Mouse (Mus musculus): Measurements from ENCODE around the gene Dok5. TPM values are rescaled to one million over a fixed set of nuclear protein-coding genes. Genes with fewer than 3 reads are reported as not detected.

Dok5 gene
- 59.1 and 60.3 TPM in 2 replicates for polyA plus RNA-seq (2014; fragmentation: Nextera tagmentation; extraction: Ambion mirVana)

DNA sequence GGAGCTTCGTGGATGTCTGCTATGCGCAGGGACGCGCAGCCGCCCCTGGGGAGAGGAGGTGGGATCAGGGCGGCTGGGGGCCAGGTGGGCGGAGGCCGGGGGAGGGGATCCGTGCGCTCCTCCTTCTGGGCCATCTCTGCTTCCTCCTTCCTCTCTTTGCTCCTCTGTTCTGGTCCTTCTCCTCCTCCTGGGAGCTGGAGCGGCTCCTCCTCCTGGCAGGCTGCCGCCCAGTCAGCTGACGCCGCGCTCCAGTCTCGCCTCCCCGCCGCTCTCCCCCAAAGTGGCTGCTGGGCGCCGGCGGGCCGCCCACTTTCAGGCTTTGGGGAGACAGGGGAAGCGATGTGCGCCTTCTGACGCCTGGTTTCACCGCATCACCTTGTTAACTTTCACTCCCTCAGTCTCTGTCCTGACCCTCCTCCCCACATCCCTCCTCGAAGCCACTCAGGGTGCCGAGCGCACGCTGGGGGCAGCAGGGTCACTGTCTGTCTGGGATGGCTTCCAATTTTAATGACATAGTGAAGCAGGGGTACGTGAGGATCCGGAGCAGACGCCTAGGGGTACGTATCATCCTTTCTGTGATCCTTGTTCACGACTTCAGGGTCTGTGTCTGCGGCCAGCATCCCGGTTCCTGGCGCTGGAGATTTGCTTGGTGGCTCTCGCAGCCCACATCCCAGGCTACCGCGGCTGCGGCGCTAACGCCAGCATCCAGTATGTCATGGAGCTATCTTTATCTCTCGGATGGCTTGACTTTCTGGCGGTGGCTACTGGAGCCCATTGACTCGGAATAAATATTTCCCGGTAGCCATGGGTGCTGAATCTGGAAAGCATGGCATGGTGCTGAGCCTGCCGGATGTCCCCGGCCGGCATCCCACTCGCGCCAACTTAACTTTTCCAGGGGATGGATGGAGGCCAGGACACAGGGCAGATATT, at the start of gene Dok5:
Gene Dok5 (plus strand): TSS at position 176 of the 930 bp plus-strand sequence.
- Histone ChIP-seq H3K4me2 (replicated peaks) (peak within 1 kb of the TSS; percentile 76), H3K27me3 (ENCODE audit: control insufficient read depth, insufficient read depth, low read length) (no peaks in the 10 kb centered on the region), H3K9me3 (ENCODE audit: control insufficient read depth, low read length) (no peaks in the 10 kb centered on the region), H3K27ac (peak within 1 kb of the TSS; percentile 86), H3K4me3 (replicated peaks; ENCODE audit: low read length) (peak within 1 kb of the TSS; percentile 59), H3K9ac (peak within 1 kb of the TSS; percentile 68), H3K4me1 (replicated peaks; ENCODE audit: control insufficient read depth, insufficient read depth, low read length) (peaks cover 28% of the 10 kb centered on the region), H3K36me3 (replicated peaks; ENCODE audit: control insufficient read depth, insufficient read depth) (no peaks in the 10 kb centered on the region)
- DNase-seq (ENCODE audit: low spot score) (peak; percentile 84), ATAC-seq (ENCODE audit: low FRiP score) (peak; percentile 92)
- 2% methylated on average over 49 of the region's 53 CpGs for WGBS

DNA sequence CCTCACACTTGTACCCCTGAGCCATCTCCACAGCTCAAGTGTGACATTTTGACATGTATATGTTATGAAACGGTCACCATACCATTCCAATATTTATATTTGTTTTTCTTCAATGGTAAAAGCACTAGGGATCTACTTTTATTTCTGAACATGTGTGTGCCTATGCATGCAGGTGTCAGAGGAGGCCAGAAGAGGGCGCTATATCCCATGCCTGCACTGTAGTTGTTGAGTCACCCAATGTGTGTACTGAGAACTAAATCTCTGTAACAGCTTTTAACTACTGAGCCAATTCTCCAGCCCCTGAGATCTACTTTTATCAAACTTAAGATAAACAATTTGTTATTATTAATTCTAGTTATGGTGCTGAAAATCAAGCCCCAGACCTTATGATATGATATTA, 48.2 kb upstream of the Dok5 start:
- Histone ChIP-seq H3K4me1 (replicated peaks; ENCODE audit: control insufficient read depth, insufficient read depth, low read length) (no peaks in the 10 kb centered on the region), H3K4me3 (replicated peaks; ENCODE audit: low read length) (no peak overlapping the region), H3K36me3 (replicated peaks; ENCODE audit: control insufficient read depth, insufficient read depth) (no peaks in the 10 kb centered on the region), H3K27ac (no peak overlapping the region), H3K9ac (no peak overlapping the region), H3K4me2 (replicated peaks) (no peak overlapping the region), H3K9me3 (ENCODE audit: control insufficient read depth, low read length) (no peaks in the 10 kb centered on the region), H3K27me3 (ENCODE audit: control insufficient read depth, insufficient read depth, low read length) (no peaks in the 10 kb centered on the region)
- WGBS = 83% methylated on average over 2 of the region's 2 CpGs
- ATAC-seq (ENCODE audit: low FRiP score) = no peak
- no peak for DNase-seq (ENCODE audit: low spot score)

DNA sequence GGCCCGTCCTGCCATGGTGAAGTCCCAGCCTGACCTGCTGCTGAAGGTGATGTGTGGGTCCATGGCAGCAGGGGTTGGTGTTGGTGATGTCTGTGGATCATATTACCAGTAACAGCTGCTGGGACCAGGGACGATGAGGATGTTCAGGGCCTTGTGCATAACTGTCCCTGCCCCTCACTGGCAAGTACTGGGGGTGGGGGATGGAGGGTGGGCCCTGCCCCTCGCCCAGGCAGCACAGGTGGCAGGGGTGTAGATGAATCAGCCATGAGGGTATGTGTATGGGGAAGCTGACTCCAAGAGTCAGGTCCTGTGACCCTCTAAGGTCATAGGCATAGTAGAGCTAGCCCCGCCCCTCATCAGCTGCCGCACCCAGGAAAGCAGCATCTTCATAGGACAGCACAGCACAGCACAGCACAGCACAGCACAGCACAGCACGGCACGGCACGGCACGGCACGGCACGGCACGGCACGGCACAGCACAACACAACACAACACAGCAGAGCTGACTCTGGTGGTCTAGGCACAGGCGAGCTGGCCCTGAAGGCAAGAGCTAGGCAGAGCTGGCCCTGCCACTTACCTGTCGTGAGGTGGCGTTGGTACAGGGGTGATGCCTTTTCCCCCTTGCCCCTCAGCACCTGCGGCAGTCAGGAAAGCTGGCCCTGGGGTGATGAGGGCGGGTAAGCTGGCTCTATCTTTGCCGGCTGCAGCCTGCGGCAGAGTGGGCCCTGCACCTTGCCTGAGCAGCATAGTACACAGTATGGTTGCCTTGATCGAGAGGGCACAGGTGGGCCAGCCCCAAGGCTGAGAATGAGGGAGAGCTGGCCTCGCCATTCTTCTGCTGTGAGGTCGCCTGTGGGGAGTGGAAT, 36.3 kb upstream of the Dok5 start:
- Histone ChIP-seq H3K27ac (no peak overlapping the region), H3K4me1 (replicated peaks; ENCODE audit: control insufficient read depth, insufficient read depth, low read length) (no peaks in the 10 kb centered on the region), H3K27me3 (ENCODE audit: control insufficient read depth, insufficient read depth, low read length) (no peaks in the 10 kb centered on the region), H3K4me2 (replicated peaks) (no peak overlapping the region), H3K9ac (no peak overlapping the region), H3K9me3 (ENCODE audit: control insufficient read depth, low read length) (no peaks in the 10 kb centered on the region), H3K36me3 (replicated peaks; ENCODE audit: control insufficient read depth, insufficient read depth) (no peaks in the 10 kb centered on the region), H3K4me3 (replicated peaks; ENCODE audit: low read length) (no peak overlapping the region)
- ATAC-seq (ENCODE audit: low FRiP score) (no peak), DNase-seq (ENCODE audit: low spot score) (no peak)
- WGBS = 88% methylated on average over 23 of the region's 23 CpGs

DNA sequence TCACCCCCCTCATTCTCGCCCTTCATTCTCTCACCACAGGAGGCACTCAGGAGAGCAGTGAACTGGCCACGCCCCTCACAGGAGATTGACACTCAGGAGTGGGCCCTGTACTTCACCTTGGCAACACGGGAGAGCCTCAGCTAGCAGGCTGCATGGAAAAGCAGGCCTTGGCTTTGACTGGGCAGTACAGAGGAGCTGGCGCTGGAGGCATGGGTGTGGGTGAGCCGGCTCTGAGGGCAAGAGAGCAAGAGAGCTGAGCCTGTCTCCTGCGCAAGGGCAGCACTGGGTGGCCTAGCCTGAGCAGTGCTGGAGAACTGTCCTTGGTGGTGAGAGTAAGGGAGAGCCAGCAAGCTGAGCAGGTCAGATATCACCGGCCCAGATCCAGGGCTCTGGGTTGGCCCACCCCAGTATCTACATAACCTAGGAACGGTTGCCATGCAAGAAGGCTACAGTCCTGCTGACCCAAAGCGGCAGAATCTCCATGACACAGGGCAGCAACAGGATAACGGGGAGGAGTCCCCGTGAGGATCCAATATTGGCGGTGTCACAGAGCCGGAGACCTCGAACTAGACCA, 35.6 kb upstream of the Dok5 start:
- 75% methylated on average over 14 of the region's 14 CpGs for WGBS
- no peak for DNase-seq (ENCODE audit: low spot score)
- H3K4me3 ChIP-seq (replicated peaks; ENCODE audit: low read length) = no peak overlapping the region
- H3K36me3 ChIP-seq (replicated peaks; ENCODE audit: control insufficient read depth, insufficient read depth) = no peaks in the 10 kb centered on the region
- H3K27me3 ChIP-seq (ENCODE audit: control insufficient read depth, insufficient read depth, low read length) = no peaks in the 10 kb centered on the region
- no peak overlapping the region for H3K9ac ChIP-seq
- no peaks in the 10 kb centered on the region for H3K4me1 ChIP-seq (replicated peaks; ENCODE audit: control insufficient read depth, insufficient read depth, low read length)
- no peak for ATAC-seq (ENCODE audit: low FRiP score)
- no peak overlapping the region for H3K4me2 ChIP-seq (replicated peaks)
- H3K27ac ChIP-seq = no peak overlapping the region
- no peaks in the 10 kb centered on the region for H3K9me3 ChIP-seq (ENCODE audit: control insufficient read depth, low read length)

DNA sequence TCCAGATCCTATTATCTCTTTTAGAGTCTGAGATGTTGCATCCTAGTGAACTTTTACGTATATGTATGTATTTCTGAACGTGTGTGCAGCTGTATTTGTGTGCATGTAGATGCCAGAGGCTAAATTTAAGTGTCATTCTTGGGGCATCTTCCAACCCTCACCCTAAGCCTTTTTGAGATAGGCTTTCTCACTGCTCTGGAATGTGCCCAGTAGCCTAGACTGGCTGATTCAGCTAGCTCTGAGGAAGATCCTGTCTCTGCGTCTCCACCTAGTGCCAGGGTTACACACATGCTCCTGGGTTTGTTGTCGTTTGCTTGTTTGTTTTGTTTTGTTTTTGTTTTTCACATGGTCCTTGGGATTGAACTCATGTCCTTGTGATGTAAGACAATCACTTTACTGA, 31.1 kb upstream of the Dok5 start:
- no peak for DNase-seq (ENCODE audit: low spot score)
- no peaks in the 10 kb centered on the region for H3K9me3 ChIP-seq (ENCODE audit: control insufficient read depth, low read length)
- no peak overlapping the region for H3K9ac ChIP-seq
- H3K4me2 ChIP-seq (replicated peaks) = no peak overlapping the region
- no peak for ATAC-seq (ENCODE audit: low FRiP score)
- no peak overlapping the region for H3K27ac ChIP-seq
- no peaks in the 10 kb centered on the region for H3K4me1 ChIP-seq (replicated peaks; ENCODE audit: control insufficient read depth, insufficient read depth, low read length)
- no peaks in the 10 kb centered on the region for H3K27me3 ChIP-seq (ENCODE audit: control insufficient read depth, insufficient read depth, low read length)
- H3K4me3 ChIP-seq (replicated peaks; ENCODE audit: low read length) = no peak overlapping the region
- WGBS = 89% methylated on average over 4 of the region's 4 CpGs
- no peaks in the 10 kb centered on the region for H3K36me3 ChIP-seq (replicated peaks; ENCODE audit: control insufficient read depth, insufficient read depth)

DNA sequence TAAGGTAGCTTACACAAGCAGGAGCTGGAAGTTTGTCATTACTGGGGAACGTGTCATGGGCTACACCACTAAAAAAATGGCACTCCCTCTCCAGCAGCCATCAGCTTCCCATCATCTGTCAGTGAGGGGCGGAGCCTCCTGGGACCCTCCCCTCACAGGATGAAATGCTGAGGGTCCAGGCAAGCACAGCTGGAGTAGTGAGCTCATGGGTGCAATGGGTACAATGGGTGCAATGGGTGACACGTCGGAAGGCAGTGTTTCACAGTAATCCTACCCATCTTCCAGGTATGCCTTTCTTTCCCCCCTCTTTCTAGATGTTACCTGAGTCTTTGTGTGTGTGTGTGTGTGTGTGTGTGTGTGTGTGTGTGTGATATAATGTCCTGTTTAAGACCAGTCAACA, 25.1 kb upstream of the Dok5 start:
- no peak overlapping the region for H3K9ac ChIP-seq
- ATAC-seq (ENCODE audit: low FRiP score) = no peak
- H3K4me2 ChIP-seq (replicated peaks) = no peak overlapping the region
- H3K27ac ChIP-seq = no peak overlapping the region
- no peaks in the 10 kb centered on the region for H3K9me3 ChIP-seq (ENCODE audit: control insufficient read depth, low read length)
- H3K4me3 ChIP-seq (replicated peaks; ENCODE audit: low read length) = no peak overlapping the region
- 94% methylated on average over 4 of the region's 4 CpGs for WGBS
- no peaks in the 10 kb centered on the region for H3K4me1 ChIP-seq (replicated peaks; ENCODE audit: control insufficient read depth, insufficient read depth, low read length)
- H3K27me3 ChIP-seq (ENCODE audit: control insufficient read depth, insufficient read depth, low read length) = no peaks in the 10 kb centered on the region
- DNase-seq (ENCODE audit: low spot score) = no peak
- no peaks in the 10 kb centered on the region for H3K36me3 ChIP-seq (replicated peaks; ENCODE audit: control insufficient read depth, insufficient read depth)

DNA sequence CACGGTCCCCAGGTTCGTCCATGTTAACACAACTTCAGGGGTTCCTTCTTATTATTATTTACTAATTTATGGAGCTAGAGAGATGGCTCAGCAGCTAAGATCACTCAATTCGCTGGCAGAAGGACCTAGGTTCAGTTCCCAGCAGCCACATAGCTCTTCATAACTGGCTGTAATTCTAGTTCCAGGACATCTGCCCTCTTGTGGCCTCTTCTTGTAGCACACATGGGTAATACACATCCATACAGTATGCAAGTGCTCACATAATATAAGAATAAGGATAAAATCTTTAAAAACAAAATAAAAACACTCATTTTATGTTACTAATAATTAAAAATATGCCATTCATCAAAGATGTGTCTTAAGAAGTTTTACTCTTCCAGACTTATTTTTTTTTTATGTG, 23.9 kb upstream of the Dok5 start:
- Histone ChIP-seq H3K9ac (no peak overlapping the region), H3K4me2 (replicated peaks) (no peak overlapping the region), H3K27ac (no peak overlapping the region), H3K27me3 (ENCODE audit: control insufficient read depth, insufficient read depth, low read length) (no peaks in the 10 kb centered on the region), H3K4me3 (replicated peaks; ENCODE audit: low read length) (no peak overlapping the region), H3K9me3 (ENCODE audit: control insufficient read depth, low read length) (no peaks in the 10 kb centered on the region), H3K36me3 (replicated peaks; ENCODE audit: control insufficient read depth, insufficient read depth) (no peaks in the 10 kb centered on the region), H3K4me1 (replicated peaks; ENCODE audit: control insufficient read depth, insufficient read depth, low read length) (no peaks in the 10 kb centered on the region)
- 80% methylated on average over 3 of the region's 3 CpGs for WGBS
- DNase-seq (ENCODE audit: low spot score) (no peak), ATAC-seq (ENCODE audit: low FRiP score) (no peak)

DNA sequence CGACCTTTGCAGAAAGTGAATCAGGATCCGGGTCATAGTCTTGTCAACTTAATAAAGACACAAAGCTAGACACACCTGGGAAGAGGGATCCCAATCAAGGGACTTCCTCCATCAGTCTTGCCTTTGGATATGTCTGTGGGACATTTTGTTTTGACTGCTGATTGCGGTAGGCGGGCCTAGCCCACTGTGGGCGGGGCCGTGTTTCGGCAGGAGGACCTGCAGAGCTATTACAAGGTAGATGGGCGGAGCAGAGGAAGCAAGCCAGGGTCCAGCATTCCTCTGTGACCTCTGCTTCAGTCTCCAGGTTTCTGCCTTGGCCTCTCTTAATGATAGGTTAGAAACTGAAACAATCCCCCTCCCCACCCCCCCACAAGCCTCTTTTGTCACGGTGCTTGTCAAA, 22.7 kb upstream of the Dok5 start:
- Histone ChIP-seq H3K36me3 (replicated peaks; ENCODE audit: control insufficient read depth, insufficient read depth) (no peaks in the 10 kb centered on the region), H3K4me2 (replicated peaks) (no peak overlapping the region), H3K4me1 (replicated peaks; ENCODE audit: control insufficient read depth, insufficient read depth, low read length) (no peaks in the 10 kb centered on the region), H3K9ac (no peak overlapping the region), H3K4me3 (replicated peaks; ENCODE audit: low read length) (no peak overlapping the region), H3K27me3 (ENCODE audit: control insufficient read depth, insufficient read depth, low read length) (no peaks in the 10 kb centered on the region), H3K27ac (no peak overlapping the region), H3K9me3 (ENCODE audit: control insufficient read depth, low read length) (no peaks in the 10 kb centered on the region)
- ATAC-seq (ENCODE audit: low FRiP score) (no peak), DNase-seq (ENCODE audit: low spot score) (no peak)
- 73% methylated on average over 9 of the region's 9 CpGs for WGBS

DNA sequence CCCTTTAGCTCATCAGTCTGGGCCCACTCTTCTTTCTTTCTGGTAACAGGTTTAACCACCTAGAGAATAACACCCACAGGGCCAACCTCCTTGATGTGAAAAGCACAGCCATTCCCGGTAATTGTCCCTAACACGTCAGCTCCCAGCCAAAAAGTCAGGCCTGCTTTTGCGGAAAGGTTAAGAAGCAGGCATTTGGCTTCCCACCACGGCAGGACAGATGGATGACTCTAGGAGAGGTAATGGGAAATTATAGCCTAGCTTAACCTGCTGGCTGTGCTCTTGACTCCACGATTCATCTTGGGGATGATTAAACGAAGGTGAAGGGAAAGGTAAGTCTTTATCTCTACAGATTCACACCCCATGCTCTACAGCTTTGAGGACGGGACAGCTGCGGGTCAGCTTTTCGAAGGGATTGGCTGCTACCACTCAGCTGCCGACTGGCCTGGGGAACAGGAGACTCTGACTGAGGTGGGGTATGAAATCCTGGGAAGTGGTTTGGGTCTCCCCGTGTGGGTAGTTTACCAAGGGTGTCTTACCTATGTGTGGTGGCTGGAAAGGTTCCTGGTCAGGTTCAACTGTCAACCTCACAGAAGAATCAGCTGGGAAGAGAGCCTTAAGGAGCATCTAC, 18.8 kb upstream of the Dok5 start:
- no peak overlapping the region for H3K4me2 ChIP-seq (replicated peaks)
- no peak overlapping the region for H3K9ac ChIP-seq
- WGBS = 89% methylated on average over 11 of the region's 11 CpGs
- DNase-seq (ENCODE audit: low spot score) (no peak), ATAC-seq (ENCODE audit: low FRiP score) (no peak)
- no peak overlapping the region for H3K27ac ChIP-seq
- no peaks in the 10 kb centered on the region for H3K9me3 ChIP-seq (ENCODE audit: control insufficient read depth, low read length)
- no peaks in the 10 kb centered on the region for H3K36me3 ChIP-seq (replicated peaks; ENCODE audit: control insufficient read depth, insufficient read depth)
- H3K4me1 ChIP-seq (replicated peaks; ENCODE audit: control insufficient read depth, insufficient read depth, low read length) = no peaks in the 10 kb centered on the region
- H3K27me3 ChIP-seq (ENCODE audit: control insufficient read depth, insufficient read depth, low read length) = no peaks in the 10 kb centered on the region
- H3K4me3 ChIP-seq (replicated peaks; ENCODE audit: low read length) = no peak overlapping the region

Measured in hindbrain, embryonic 14.5 days (tissue).